Mouse (Mus musculus) spleen, postnatal 4 days (tissue): ENCODE data around the gene Macf1.

Experiments
- DNase-seq, 2 experiments: peaks; one replicate each; pipeline ENCODE4 v3.0.0; 2022; ENCODE audit warnings: low spot score in 2 of 2

Macf1 gene

GRCm38 (mm10) chr4:123684260-123684659 is at the start of gene Macf1:
TSS of gene Macf1 (minus strand) at chr4:123684360.
- DNase-seq, result no peak

- no peak for DNase-seq
These were observed 49.4 kb upstream of the Macf1 start for GRCm38 (mm10) chr4:123733532-123733931.

- DNase-seq, result no peak
These were observed 48.8 kb upstream of the Macf1 start for GRCm38 (mm10) chr4:123732921-123733320.

DNA sequence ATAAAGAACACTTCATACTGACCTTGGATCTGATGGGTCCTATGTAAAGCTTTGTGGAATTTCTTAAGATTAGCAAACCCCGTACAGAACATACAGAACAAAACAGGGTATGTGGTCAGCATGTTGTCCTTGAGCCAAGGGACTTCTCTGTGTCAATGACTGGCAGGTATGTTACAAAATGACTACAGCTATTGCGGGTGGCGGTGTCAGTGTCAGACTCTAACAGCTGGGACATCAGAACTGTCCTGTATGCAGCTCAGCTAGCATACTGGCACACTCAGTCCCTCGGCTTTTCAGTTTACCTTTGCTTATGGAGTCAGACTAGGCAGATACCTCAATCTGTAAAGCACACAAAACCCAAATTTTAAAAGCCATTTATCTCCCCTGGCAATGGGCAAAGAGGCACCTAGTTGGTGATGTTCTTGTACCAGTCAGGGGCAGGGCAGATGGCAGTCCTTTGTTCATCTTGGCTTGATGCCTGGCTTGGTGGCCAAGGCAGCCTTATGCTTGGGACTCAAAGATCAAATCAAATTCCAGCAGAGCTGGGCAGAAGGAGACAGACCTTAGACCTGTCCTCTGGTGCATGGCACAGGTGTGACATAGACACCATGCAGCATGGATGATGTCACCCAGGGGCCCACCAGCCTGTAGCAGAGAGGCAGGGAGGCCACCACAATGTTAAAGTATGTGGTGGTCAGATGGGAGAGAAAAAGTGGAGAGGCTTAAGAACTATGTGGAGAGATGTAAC is 48.2 kb upstream of the Macf1 start:
- DNase-seq, result no peak

DNA sequence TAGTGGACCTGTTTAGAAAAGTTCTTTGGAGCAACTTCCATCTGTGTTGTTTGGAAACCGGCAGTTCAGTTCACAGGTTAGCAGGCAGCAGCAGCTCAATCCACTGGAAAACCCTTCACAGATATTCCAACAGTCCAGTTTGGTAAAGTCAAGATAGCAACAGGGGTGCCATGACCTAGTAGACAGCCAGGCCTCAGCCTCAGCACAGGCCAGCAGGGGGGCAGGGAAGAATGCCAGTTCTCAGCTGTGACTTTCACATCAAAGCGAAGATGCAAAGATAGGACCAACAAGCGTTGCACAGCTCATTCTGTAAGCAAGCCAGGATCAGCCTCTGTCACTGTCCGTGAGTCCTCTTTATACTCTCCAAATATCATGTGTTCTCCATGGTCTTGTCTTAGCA is 37.6 kb upstream of the Macf1 start:
- no peak for DNase-seq

GRCm38 (mm10) chr4:123718434-123718780 is 34.2 kb upstream of the Macf1 start:
- no peak for DNase-seq

GRCm38 (mm10) chr4:123717574-123718433 is 33.6 kb upstream of the Macf1 start, which contains the start of gene Ndufs5:
TSS of gene Ndufs5 (minus strand) at chr4:123718202.
- peak; percentile 97 to 99 for DNase-seq

GRCm38 (mm10) chr4:123712431-123712830 is 28.3 kb upstream of the Macf1 start:
- DNase-seq, result no peak

- DNase-seq, result no peak
These were observed 23.2 kb upstream of the Macf1 start for GRCm38 (mm10) chr4:123707340-123707739.

DNA sequence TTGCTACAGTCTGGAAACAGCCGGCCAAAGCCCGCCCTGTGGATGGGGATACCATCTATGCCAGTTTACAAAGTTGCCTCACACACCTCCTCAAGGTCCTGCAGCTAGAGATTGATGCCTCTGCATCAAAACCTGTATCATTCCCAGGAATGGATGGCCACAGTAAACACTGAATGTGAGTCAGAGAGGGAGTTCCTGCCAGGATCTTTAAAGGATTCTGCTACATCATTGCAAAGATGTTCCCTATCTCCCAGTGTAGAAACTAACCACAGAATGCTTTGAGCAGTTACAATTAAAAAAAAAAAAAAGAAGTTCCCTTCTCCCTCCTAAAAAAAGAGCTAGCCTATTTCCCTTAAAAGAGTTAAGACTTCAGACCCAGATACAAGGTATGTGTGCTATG is 21.2 kb upstream of the Macf1 start:
- DNase-seq, result no peak

DNA sequence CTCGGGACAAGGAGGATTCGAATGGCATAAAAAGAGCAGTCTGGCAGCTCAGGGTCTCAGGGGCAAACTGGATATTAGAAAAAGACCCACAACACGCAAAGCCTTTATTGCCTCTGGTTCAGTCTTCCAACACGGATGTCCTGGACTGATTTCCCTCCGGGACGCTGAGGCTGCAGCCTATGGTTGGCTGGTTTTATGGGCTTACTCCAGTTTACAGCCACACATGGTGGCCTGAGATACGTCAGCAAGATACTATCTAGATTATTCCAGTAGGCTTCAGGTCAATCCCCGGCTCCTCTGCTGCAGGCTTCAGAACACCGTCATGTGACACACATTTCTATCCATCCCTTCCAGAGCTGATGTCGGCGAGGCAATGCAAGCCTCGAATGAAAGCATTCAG is 9.2 kb upstream of the Macf1 start:
- DNase-seq, result no peak

DNA sequence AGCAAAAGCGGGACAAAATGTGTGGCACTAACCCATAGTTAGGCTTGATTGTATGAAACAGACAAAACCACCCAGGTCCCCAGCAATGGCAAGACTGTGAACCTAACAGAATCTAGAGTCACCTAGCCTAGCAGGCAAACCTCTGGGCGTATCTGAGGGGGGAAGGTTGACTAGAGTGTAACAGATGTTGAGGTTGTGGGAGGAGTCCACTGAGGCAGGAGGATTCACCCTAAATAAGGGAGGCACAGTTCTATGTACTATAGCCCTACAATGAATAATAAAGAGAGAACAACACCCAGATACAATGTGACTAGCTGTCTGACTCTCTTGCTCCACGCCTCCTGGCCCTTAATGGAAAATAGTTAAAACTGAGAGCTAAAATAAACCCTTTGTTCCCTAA is 7.9 kb upstream of the Macf1 start:
- no peak for DNase-seq

DNA sequence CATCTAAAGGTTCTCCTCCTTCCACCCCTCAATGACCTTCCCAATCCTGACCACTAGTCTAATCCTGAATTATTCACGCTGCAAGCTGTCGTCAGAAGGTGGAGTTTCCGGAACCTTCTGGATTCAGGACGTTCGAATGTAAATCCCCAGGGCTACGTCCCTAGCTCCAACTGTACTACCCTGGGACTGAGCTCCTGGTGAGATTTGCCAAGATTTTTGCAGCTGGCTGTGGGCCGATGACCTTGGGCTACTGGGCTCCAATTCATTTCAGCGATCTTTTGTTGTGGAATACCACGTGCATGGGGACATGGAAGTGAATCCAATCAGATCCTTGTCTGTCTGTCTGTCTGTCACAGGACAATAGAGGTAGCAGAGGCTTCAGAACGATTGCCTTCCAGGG is 6.2 kb upstream of the Macf1 start:
- DNase-seq, result no peak

DNA sequence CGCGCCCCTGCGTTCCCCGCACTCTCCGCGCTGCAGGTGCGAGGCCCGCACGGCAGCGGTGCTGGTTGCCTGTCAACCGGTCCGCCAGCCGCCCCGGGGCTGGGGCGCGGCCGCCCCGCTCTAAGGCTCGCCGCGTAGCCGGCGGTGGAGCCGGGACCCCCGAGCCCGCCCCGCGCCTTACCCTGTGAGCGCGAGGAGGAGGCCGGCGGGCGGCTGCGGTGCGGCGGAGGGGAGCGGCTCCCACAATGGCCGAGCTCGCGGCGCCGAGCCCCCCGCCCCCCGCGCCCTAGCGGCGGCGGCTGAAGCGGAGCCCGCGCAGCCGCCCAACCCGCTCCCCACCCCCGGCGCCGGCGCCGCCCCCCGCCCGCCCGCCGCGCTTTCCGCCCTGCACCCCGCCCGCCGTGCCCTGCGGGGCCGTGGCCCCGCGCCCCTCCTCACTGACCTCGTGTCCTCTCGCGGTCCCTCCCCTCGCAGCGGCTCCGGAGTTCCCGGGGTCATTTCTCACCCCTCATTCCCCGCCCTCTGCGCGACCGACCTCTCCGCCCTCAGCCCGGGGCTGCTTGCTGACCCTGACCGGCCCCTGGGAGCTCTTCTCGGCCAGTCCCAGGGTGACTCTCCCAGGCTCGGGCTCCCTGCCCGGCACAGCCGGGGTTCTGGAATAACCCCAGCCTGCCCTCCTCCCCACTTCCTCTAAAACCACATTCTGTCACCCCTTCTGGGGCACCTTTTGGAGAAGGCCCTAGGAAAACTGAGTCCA is 3.0 kb upstream of the Macf1 start:
- no peak for DNase-seq

- no peak for DNase-seq
These were observed 2.3 kb upstream of the Macf1 start for GRCm38 (mm10) chr4:123686368-123687024.

- DNase-seq, result no peak
These were observed 1.5 kb upstream of the Macf1 start for GRCm38 (mm10) chr4:123685506-123686242.

DNA sequence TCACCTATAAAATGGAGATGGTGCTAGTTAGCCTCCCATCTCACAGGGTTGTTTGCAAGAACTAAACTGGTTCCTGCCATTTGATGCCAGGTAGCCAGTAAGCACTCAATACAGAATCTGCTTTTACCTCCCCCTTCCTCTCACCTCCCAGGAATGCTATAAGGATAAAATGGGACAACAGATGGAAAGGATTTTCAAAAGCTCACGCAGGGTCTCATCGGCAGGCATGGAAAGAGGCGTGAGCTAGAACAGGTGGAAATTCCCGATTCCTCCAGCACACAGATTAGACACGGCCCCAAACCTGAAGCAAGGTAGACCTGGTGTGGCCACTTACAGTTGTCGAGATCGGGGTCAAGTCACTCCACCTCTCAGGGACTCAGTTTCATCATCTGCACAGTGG is 886 bp upstream of the Macf1 start:
- DNase-seq, result no peak

GRCm38 (mm10) chr4:123682291-123682690 is 1.9 kb downstream of the Macf1 start:
- no peak for DNase-seq

DNA sequence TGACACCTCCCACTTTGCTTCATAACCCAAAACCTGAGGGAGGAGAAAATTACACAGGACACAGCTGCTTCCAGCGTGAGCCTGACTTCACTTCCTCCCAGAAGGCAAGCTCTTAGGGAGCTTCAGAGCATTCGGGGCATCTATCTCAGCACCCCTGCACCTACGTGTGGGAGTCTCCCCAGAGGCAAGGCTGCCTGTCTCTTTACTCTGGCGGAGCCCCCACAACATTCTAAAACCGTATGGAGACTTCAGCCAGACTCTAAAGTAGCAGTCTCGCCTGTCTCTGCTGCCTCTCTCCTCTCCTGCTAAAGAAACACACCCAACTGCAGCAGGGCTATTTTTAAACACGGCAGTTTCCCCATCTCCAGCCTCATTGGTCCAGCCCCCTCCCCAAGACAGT is 3.2 kb downstream of the Macf1 start:
- DNase-seq, result no peak

DNA sequence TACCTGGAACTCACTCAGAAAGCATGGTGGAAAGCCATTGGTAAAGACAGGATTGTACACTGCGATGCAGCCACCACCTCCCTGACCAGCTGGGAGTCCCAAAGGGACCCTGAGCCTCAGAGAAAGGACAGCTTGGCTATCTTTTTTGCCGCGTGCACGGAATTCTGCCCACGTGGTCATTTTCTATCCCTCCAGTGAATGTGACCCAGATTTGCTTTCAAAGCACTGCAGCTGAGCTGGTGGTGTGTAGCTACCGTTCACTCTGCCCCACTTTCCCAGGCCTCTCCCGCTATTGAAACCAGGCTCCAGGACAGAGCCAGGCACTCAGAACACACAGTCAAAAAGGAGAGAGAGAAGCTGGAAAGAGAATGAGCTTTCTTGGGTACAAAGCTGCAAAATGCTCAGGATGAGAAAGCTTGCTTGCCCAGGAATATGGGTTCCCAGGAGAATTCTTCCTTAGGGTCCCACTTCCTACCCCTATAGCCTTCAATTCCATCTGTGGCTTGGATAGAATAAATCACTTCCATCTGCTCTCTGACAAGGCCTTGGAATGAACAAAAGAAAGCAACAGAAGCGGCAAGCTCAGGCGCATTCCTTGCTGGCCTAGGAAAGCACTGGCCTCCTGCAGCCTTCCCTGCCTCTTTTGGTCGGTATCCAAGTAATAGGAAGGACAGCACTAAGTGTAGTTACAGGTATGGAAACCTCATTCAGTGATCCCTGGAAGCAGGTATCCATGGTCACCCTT is 6.9 kb downstream of the Macf1 start:
- DNase-seq, result no peak
